Mouse (Mus musculus): ENCODE data around the gene Ushbp1.
"Not testable (repeated sequence)": the region's sequence is repeated elsewhere in the genome, so short reads cannot be mapped to it uniquely, and the experiment has no call there.

The Ushbp1 gene

GRCm38 (mm10) chr8:71395629-71396028 is at the start of gene Ushbp1:
TSS of gene Ushbp1 (minus strand) at chr8:71395802.
- no peak for DNase-seq (ENCODE audit: extremely low read depth, insufficient read length, low spot score)

GRCm38 (mm10) chr8:71445096-71445495 is 49.5 kb upstream of the Ushbp1 start:
- no peak for DNase-seq (ENCODE audit: extremely low read depth, insufficient read length, low spot score)

- no peak for DNase-seq (ENCODE audit: extremely low read depth, insufficient read length, low spot score)
Observed at GRCm38 (mm10) chr8:71441404-71441803, 45.8 kb upstream of the Ushbp1 start.

- DNase-seq (ENCODE audit: extremely low read depth, insufficient read length, low spot score): no peak
Observed at GRCm38 (mm10) chr8:71437041-71437440, 41.4 kb upstream of the Ushbp1 start.

GRCm38 (mm10) chr8:71432935-71433334 is 37.3 kb upstream of the Ushbp1 start:
- not testable (repeated sequence) for DNase-seq (ENCODE audit: extremely low read depth, insufficient read length, low spot score)

GRCm38 (mm10) chr8:71422121-71422520 is 26.5 kb upstream of the Ushbp1 start:
- no peak for DNase-seq (ENCODE audit: extremely low read depth, insufficient read length, low spot score)

GRCm38 (mm10) chr8:71411535-71412273 is 16.1 kb upstream of the Ushbp1 start:
- peak; percentile 53 for DNase-seq (ENCODE audit: extremely low read depth, insufficient read length, low spot score)

GRCm38 (mm10) chr8:71408231-71408630 is 12.6 kb upstream of the Ushbp1 start:
- no peak for DNase-seq (ENCODE audit: extremely low read depth, insufficient read length, low spot score)

- no peak for DNase-seq (ENCODE audit: extremely low read depth, insufficient read length, low spot score)
Observed at GRCm38 (mm10) chr8:71407441-71407840, 11.8 kb upstream of the Ushbp1 start.

- DNase-seq (ENCODE audit: extremely low read depth, insufficient read length, low spot score): peak; percentile 82
Observed at GRCm38 (mm10) chr8:71406099-71407015, 10.8 kb upstream of the Ushbp1 start.

- DNase-seq (ENCODE audit: extremely low read depth, insufficient read length, low spot score): peak; percentile 98
Observed at GRCm38 (mm10) chr8:71405401-71406098, 9.9 kb upstream of the Ushbp1 start, which contains the start of gene Ankle1. TSS of gene Ankle1 (plus strand) at chr8:71406010.

GRCm38 (mm10) chr8:71404951-71405351 is 9.3 kb upstream of the Ushbp1 start:
- DNase-seq (ENCODE audit: extremely low read depth, insufficient read length, low spot score): no peak

GRCm38 (mm10) chr8:71404011-71404410 is 8.4 kb upstream of the Ushbp1 start:
- DNase-seq (ENCODE audit: extremely low read depth, insufficient read length, low spot score): no peak

GRCm38 (mm10) chr8:71403107-71403885 is 7.7 kb upstream of the Ushbp1 start:
- no peak for DNase-seq (ENCODE audit: extremely low read depth, insufficient read length, low spot score)

- DNase-seq (ENCODE audit: extremely low read depth, insufficient read length, low spot score): no peak
Observed at GRCm38 (mm10) chr8:71402446-71402964, 6.9 kb upstream of the Ushbp1 start.

- no peak for DNase-seq (ENCODE audit: extremely low read depth, insufficient read length, low spot score)
Observed at GRCm38 (mm10) chr8:71401454-71401853, 5.9 kb upstream of the Ushbp1 start.

GRCm38 (mm10) chr8:71400826-71401225 is 5.2 kb upstream of the Ushbp1 start:
- DNase-seq (ENCODE audit: extremely low read depth, insufficient read length, low spot score): no peak

GRCm38 (mm10) chr8:71397701-71398100 is 2.1 kb upstream of the Ushbp1 start:
- DNase-seq (ENCODE audit: extremely low read depth, insufficient read length, low spot score): no peak

- DNase-seq (ENCODE audit: extremely low read depth, insufficient read length, low spot score): peak; percentile 89
Observed at GRCm38 (mm10) chr8:71396639-71397305, 1.2 kb upstream of the Ushbp1 start, which contains the start of gene Babam1. TSS of gene Babam1 (plus strand) at chr8:71396861.

All from 3134 (cell line).